Mouse (Mus musculus): ENCODE data around the gene Idh3g.

DNA sequence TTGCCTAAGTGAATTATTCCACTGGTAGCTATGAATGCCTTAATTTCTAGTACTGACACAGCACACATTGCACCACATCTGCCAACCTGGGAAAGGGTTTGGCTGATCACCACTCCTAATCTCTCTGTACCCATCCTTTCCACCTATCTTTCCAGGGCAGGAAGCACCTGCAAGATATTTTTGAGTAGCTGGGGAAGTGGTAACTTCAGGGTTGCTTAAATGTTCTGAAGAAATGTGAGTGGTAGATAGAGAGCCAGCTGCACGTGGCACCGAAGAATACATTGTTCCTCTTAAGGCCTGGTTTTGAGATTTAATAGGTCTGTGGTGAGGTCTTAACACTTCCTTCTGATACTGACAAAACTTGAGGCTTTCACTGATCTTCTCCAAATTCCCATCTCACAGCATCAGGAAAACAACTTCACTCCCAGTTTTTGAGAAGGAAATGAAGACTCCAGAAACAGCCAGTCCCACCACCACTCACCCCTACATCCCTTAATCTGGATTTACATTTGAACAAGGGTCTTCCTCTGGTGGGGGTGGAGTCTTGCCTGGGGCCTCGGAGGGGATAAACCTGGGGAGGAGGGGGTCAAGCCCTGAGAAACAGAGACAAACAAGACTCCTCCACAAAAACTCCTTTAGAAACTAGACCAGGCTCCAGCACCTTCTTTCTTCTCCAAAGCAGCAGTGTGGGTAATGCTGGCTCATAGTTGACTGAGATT is 30.1 kb upstream of the Idh3g start:
- TF ChIP-seq POLR2A (IDR thresholded peaks at IDR 0.05; ENCODE audit: control insufficient read depth, extremely low read depth, insufficient read depth, low read length, poor library complexity) (no peak), CTCF (IDR thresholded peaks at IDR 0.05; ENCODE audit: borderline replicate concordance, control insufficient read depth, extremely low read depth, insufficient read depth, low read length, poor library complexity) (no peak)
